Mouse (Mus musculus): ENCODE measurements around the gene Iars2.

GRCm38 (mm10) chr1:185350611-185351010, 21.4 kb upstream of the Iars2 start:
- TF ChIP-seq CTCF (IDR thresholded peaks at IDR 0.05; ENCODE audit: insufficient read depth, low read length) (no peak), POLR2A (IDR thresholded peaks at IDR 0.05; ENCODE audit: borderline replicate concordance, extremely low read depth, low read depth, low read length) (no peak)

Data from lung, adult 2 months (tissue).